Mouse (Mus musculus): ENCODE measurements around the gene Nfatc2ip. TPM values are rescaled to one million over a fixed set of nuclear protein-coding genes. Genes with fewer than 3 reads are reported as not detected.
"Not testable (repeated sequence)": the region's sequence is repeated elsewhere in the genome, so short reads cannot be mapped to it uniquely, and the experiment has no call there.

Nfatc2ip gene
- polyA plus RNA-seq, 1 experiment from 2014 or later = 4.6 TPM

- WGBS = 95% methylated on average over 4 of the region's 4 CpGs
- no peak overlapping the region for H3K4me2 ChIP-seq
Observed at GRCm38 (mm10) chr7:126397822-126398221, 1.3 kb upstream of the Nfatc2ip start.

GRCm38 (mm10) chr7:126397221-126397620, 684 bp upstream of the Nfatc2ip start:
- H3K4me2 ChIP-seq = peak overlapping the region; percentile 39
- no peak for ATAC-seq (ENCODE audit: low FRiP score)
- no peak overlapping the region for H3K4me3 ChIP-seq (replicated peaks)
- H3K27ac ChIP-seq = no peak overlapping the region
- peaks cover 15% of the 10 kb centered on the region for H3K4me1 ChIP-seq
- H3K27me3 ChIP-seq = no peaks in the 10 kb centered on the region
- 53% methylated on average over 6 of the region's 6 CpGs for WGBS
- no peak overlapping the region for H3K9ac ChIP-seq
- no peaks in the 10 kb centered on the region for H3K36me3 ChIP-seq (replicated peaks)
- H3K9me3 ChIP-seq = no peaks in the 10 kb centered on the region

More at GRCm38 (mm10) chr7:126397822-126398221, 1.3 kb upstream of the Nfatc2ip start:
- no peak for ATAC-seq (ENCODE audit: low FRiP score)
- Histone ChIP-seq H3K36me3 (replicated peaks) (no peaks in the 10 kb centered on the region), H3K27ac (no peak overlapping the region), H3K4me1 (peaks cover 15% of the 10 kb centered on the region), H3K4me3 (replicated peaks) (no peak overlapping the region), H3K9ac (no peak overlapping the region), H3K9me3 (no peaks in the 10 kb centered on the region), H3K27me3 (no peaks in the 10 kb centered on the region)

GRCm38 (mm10) chr7:126392086-126392884, 4.3 kb downstream of the Nfatc2ip start:
- WGBS = 93% methylated on average over 7 of the region's 7 CpGs
- not testable (repeated sequence) for H3K9me3 ChIP-seq; H3K27me3 ChIP-seq; H3K9ac ChIP-seq; H3K4me3 ChIP-seq (replicated peaks); H3K27ac ChIP-seq; ATAC-seq (ENCODE audit: low FRiP score); H3K4me2 ChIP-seq
- Histone ChIP-seq H3K4me1 (peaks cover 14% of the 10 kb centered on the region), H3K36me3 (replicated peaks) (peaks cover 35% of the 10 kb centered on the region)

GRCm38 (mm10) chr7:126388185-126388584, 8.4 kb downstream of the Nfatc2ip start:
- H3K27ac ChIP-seq = no peak overlapping the region
- H3K4me3 ChIP-seq (replicated peaks) = no peak overlapping the region
- H3K36me3 ChIP-seq (replicated peaks) = peaks cover 65% of the 10 kb centered on the region
- no peaks in the 10 kb centered on the region for H3K4me1 ChIP-seq
- no peaks in the 10 kb centered on the region for H3K9me3 ChIP-seq
- no peak for ATAC-seq (ENCODE audit: low FRiP score)
- H3K9ac ChIP-seq = no peak overlapping the region
- no peak overlapping the region for H3K4me2 ChIP-seq
- no peaks in the 10 kb centered on the region for H3K27me3 ChIP-seq
- WGBS = 96% methylated on average over 1 of the region's 1 CpGs

GRCm38 (mm10) chr7:126383565-126383964, 13.0 kb downstream of the Nfatc2ip start:
- 85% methylated on average over 5 of the region's 5 CpGs for WGBS
- H3K4me1 ChIP-seq = no peaks in the 10 kb centered on the region
- peaks cover 42% of the 10 kb centered on the region for H3K36me3 ChIP-seq (replicated peaks)
- no peak overlapping the region for H3K27ac ChIP-seq
- H3K27me3 ChIP-seq = no peaks in the 10 kb centered on the region
- ATAC-seq (ENCODE audit: low FRiP score) = no peak
- H3K4me3 ChIP-seq (replicated peaks) = no peak overlapping the region
- no peak overlapping the region for H3K4me2 ChIP-seq
- H3K9me3 ChIP-seq = no peaks in the 10 kb centered on the region
- no peak overlapping the region for H3K9ac ChIP-seq

- Histone ChIP-seq H3K27ac (peak within 1 kb of the TSS; percentile 80), H3K36me3 (replicated peaks) (peaks cover 24% of the 10 kb centered on the region), H3K27me3 (no peaks in the 10 kb centered on the region), H3K4me2 (peak within 1 kb of the TSS; percentile 98), H3K9ac (peak within 1 kb of the TSS; percentile 85), H3K4me1 (peaks cover 19% of the 10 kb centered on the region), H3K9me3 (no peaks in the 10 kb centered on the region), H3K4me3 (replicated peaks) (peak within 1 kb of the TSS; percentile 91)
- peak; percentile 98 for ATAC-seq (ENCODE audit: low FRiP score)
- whole genome bisulfite sequencing = under 1% methylated on average over 33 of the region's 33 CpGs
Observed at GRCm38 (mm10) chr7:126377278-126378158, 19.0 kb downstream of the Nfatc2ip start, which contains the start of gene Spns1. Gene Spns1, minus strand, starts transcription at chr7:126377450.

- peak; percentile 77 for ATAC-seq (ENCODE audit: low FRiP score)
- Histone ChIP-seq H3K4me1 (peaks cover 19% of the 10 kb centered on the region), H3K27me3 (no peaks in the 10 kb centered on the region), H3K4me3 (replicated peaks) (peak overlapping the region; percentile 91), H3K9ac (peak overlapping the region; percentile 85), H3K36me3 (replicated peaks) (peaks cover 31% of the 10 kb centered on the region), H3K9me3 (no peaks in the 10 kb centered on the region), H3K27ac (peak overlapping the region; percentile 80; the same call in 1 of the 2 replicates), H3K4me2 (peak overlapping the region; percentile 98)
- WGBS = under 1% methylated on average over 27 of the region's 27 CpGs
Observed at GRCm38 (mm10) chr7:126376903-126377277, 19.6 kb downstream of the Nfatc2ip start.

GRCm38 (mm10) chr7:126375012-126375411, 21.5 kb downstream of the Nfatc2ip start:
- WGBS = 79% methylated on average over 5 of the region's 5 CpGs
- Histone ChIP-seq H3K9me3 (no peaks in the 10 kb centered on the region), H3K4me2 (no peak overlapping the region), H3K27me3 (no peaks in the 10 kb centered on the region), H3K4me1 (peaks cover 19% of the 10 kb centered on the region), H3K36me3 (replicated peaks) (peaks cover 50% of the 10 kb centered on the region), H3K9ac (no peak overlapping the region), H3K4me3 (replicated peaks) (no peak overlapping the region), H3K27ac (no peak overlapping the region)
- no peak for ATAC-seq (ENCODE audit: low FRiP score)

GRCm38 (mm10) chr7:126374526-126374925, 22.0 kb downstream of the Nfatc2ip start:
- H3K9me3 ChIP-seq = no peaks in the 10 kb centered on the region
- H3K27me3 ChIP-seq = no peaks in the 10 kb centered on the region
- no peak for ATAC-seq (ENCODE audit: low FRiP score)
- H3K4me3 ChIP-seq (replicated peaks) = no peak overlapping the region
- no peak overlapping the region for H3K9ac ChIP-seq
- H3K4me1 ChIP-seq = peaks cover 19% of the 10 kb centered on the region
- WGBS = 85% methylated on average over 6 of the region's 6 CpGs
- H3K4me2 ChIP-seq = no peak overlapping the region
- no peak overlapping the region for H3K27ac ChIP-seq
- H3K36me3 ChIP-seq (replicated peaks) = peaks cover 54% of the 10 kb centered on the region

- no peaks in the 10 kb centered on the region for H3K9me3 ChIP-seq
- no peak for ATAC-seq (ENCODE audit: low FRiP score)
- no peak overlapping the region for H3K4me2 ChIP-seq
- no peaks in the 10 kb centered on the region for H3K27me3 ChIP-seq
- no peak overlapping the region for H3K27ac ChIP-seq
- no peak overlapping the region for H3K9ac ChIP-seq
- H3K4me3 ChIP-seq (replicated peaks) = no peak overlapping the region
- peaks cover 18% of the 10 kb centered on the region for H3K4me1 ChIP-seq
- WGBS = 89% methylated on average over 9 of the region's 9 CpGs
- peaks cover 60% of the 10 kb centered on the region for H3K36me3 ChIP-seq (replicated peaks)
Observed at GRCm38 (mm10) chr7:126373007-126373406, 23.5 kb downstream of the Nfatc2ip start.

- H3K4me3 ChIP-seq (replicated peaks) = no peak within 1 kb of the TSS
- no peaks in the 10 kb centered on the region for H3K4me1 ChIP-seq
- no peak within 1 kb of the TSS for H3K27ac ChIP-seq
- no peaks in the 10 kb centered on the region for H3K9me3 ChIP-seq
- WGBS = 86% methylated on average over 13 of the region's 13 CpGs
- H3K36me3 ChIP-seq (replicated peaks) = peaks cover 54% of the 10 kb centered on the region
- no peak within 1 kb of the TSS for H3K9ac ChIP-seq
- no peak within 1 kb of the TSS for H3K4me2 ChIP-seq
- H3K27me3 ChIP-seq = no peaks in the 10 kb centered on the region
- ATAC-seq (ENCODE audit: low FRiP score) = no peak
Observed at GRCm38 (mm10) chr7:126369393-126369792, 27.1 kb downstream of the Nfatc2ip start, which contains the start of gene Lat. Gene Lat, minus strand, starts transcription at chr7:126369570.

- no peaks in the 10 kb centered on the region for H3K4me1 ChIP-seq
- no peaks in the 10 kb centered on the region for H3K27me3 ChIP-seq
- 86% methylated on average over 8 of the region's 8 CpGs for WGBS
- H3K27ac ChIP-seq = no peak overlapping the region
- no peak overlapping the region for H3K4me2 ChIP-seq
- H3K9ac ChIP-seq = no peak overlapping the region
- no peak for ATAC-seq (ENCODE audit: low FRiP score)
- no peak overlapping the region for H3K4me3 ChIP-seq (replicated peaks)
- H3K36me3 ChIP-seq (replicated peaks) = peaks cover 44% of the 10 kb centered on the region
- H3K9me3 ChIP-seq = no peaks in the 10 kb centered on the region
Observed at GRCm38 (mm10) chr7:126368367-126368766, 28.2 kb downstream of the Nfatc2ip start.
